Comparison of ENCODE assay signal across 16 mouse cellular contexts in the genomic region with DNA sequence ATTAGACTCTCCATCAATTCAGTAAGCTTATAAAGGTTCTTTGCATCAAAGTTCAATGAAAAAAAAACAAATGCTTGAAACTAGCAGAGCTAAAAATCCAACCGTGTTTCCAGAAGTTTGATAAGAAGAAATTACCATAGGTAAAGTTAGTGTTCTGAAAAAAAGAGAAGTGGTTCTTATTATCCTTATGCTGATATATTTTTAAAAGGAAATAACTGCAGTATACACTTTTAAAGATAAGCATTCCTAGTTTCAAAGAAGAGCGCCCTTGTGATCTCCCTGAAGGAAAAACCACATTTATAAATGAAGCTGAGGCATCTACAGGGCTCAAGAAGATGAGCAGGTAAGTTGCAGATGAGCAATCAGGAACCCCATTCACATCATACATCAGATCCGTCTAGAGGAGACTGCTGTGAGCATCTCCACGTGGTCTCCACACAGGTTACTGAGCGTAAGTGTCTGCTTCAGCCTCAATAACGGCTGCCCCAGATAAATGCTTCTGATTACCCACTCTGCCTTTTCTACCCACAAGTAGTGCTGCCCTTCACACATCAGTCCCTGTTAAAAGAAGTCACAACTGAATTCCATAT.
"Had no signal": no experiment of that assay in that cellular context is flagged by ENCODE, and none has a peak within 500 bp of the region (broad histone marks: within the 10 kb centered on the region; RNA-seq: fewer than 3 reads in every experiment).

No protein-coding gene starts in this region.

- H3K27me3 ChIP-seq: neural tube, embryonic 13.5 days; neural tube, embryonic 15.5 days; stomach, embryonic 15.5 days had no signal

- H3K36me3 ChIP-seq: neural tube, embryonic 13.5 days; neural tube, embryonic 15.5 days; stomach, embryonic 15.5 days had no signal

- H3K4me1 ChIP-seq: neural tube, embryonic 13.5 days; neural tube, embryonic 15.5 days; stomach, embryonic 15.5 days had no signal

- H3K9ac ChIP-seq: neural tube, embryonic 13.5 days; neural tube, embryonic 15.5 days; stomach, embryonic 15.5 days had no signal

- H3K27ac ChIP-seq: neural tube, embryonic 13.5 days; neural tube, embryonic 15.5 days; stomach, embryonic 15.5 days; stomach, postnatal 0 days had no signal

- H3K9me3 ChIP-seq: neural tube, embryonic 13.5 days; neural tube, embryonic 15.5 days; stomach, embryonic 15.5 days had no signal

- DNase-seq: retina, postnatal 1 day; right cerebral cortex, adult 18-20 months; right cerebral cortex, postnatal 14 days; right cerebral cortex, postnatal 25 days; right cerebral cortex, postnatal 4 days; spleen, adult 18-20 months; thymus, adult 18-20 months; thymus, adult 2 months; thymus, postnatal 14 days; thymus, postnatal 25 days; thymus, postnatal 36 days; thymus, postnatal 4 days had no signal

- H3K4me3 ChIP-seq: neural tube, embryonic 13.5 days; neural tube, embryonic 15.5 days; stomach, embryonic 15.5 days had no signal
